In the genomic region with DNA sequence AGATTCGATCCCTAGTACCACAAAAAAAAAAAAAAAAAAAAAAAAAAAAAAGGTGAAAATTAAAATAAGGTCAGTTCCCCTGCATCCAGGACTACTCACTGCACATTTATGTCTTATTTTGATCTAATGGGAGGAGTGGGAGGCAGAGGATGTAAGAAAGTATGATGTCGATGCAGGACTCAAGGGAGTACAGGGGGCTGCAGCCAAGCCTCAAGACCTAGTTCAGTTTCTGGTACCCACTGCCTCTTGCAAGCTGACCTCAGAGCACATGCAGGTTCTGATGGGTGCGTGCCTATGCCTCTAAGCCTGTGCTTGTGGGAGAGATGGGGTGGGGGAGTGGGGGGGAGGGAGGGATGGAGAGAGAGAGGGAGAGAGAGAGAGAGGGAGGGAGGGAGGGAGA, we compare ENCODE assay signal across 23 mouse cellular contexts. TPM values are rescaled to one million over a fixed set of nuclear protein-coding genes. Genes with fewer than 3 reads are reported as not detected.
"Had no signal": no experiment of that assay in that cellular context is flagged by ENCODE, and none has a peak within 500 bp of the region (broad histone marks: within the 10 kb centered on the region; RNA-seq: fewer than 3 reads in every experiment).

No protein-coding gene starts in this region.

- ATAC-seq: liver, postnatal 0 days; lung, postnatal 0 days; midbrain, embryonic 16.5 days had no signal

- H3K27ac ChIP-seq: liver, embryonic 13.5 days; liver, embryonic 15.5 days; lung, embryonic 15.5 days; macrophage; neural tube, embryonic 12.5 days; stomach, embryonic 15.5 days; stomach, postnatal 0 days had no signal

- DNase-seq: liver, embryonic 13.5 days; liver, postnatal 0 days; lung, adult 2 months; lung, postnatal 14 days; lung, postnatal 36 days; midbrain, embryonic 14.5 days; right cerebral cortex, postnatal 14 days; thymus, adult 2 months; thymus, postnatal 25 days; thymus, postnatal 4 days had no signal

- H3K9me3 ChIP-seq: liver, embryonic 13.5 days; liver, embryonic 15.5 days; lung, embryonic 15.5 days; megakaryocyte, embryonic 14.5 days; neural tube, embryonic 12.5 days; stomach, embryonic 15.5 days had no signal

- H3K9ac ChIP-seq: liver, embryonic 13.5 days; liver, embryonic 15.5 days; liver, postnatal 0 days; lung, embryonic 15.5 days; neural tube, embryonic 12.5 days; stomach, embryonic 15.5 days had no signal

- H3K4me2 ChIP-seq: liver, embryonic 13.5 days; liver, embryonic 15.5 days; lung, embryonic 15.5 days; neural tube, embryonic 12.5 days; stomach, embryonic 15.5 days had no signal

- H3K4me3 ChIP-seq: liver, embryonic 13.5 days; liver, embryonic 15.5 days; lung, embryonic 15.5 days; megakaryocyte, embryonic 14.5 days; neural tube, embryonic 12.5 days; stomach, embryonic 15.5 days had no signal

- H3K36me3 ChIP-seq: liver, embryonic 13.5 days; liver, embryonic 15.5 days; lung, embryonic 15.5 days; neural tube, embryonic 12.5 days; stomach, embryonic 15.5 days had no signal

RNA-seq across cellular contexts. Expression of a gene that starts 1.7 kb away (rescaled TPM):
- total RNA-seq: megakaryocyte progenitor cell, adult 5-6 weeks; monocyte, adult 5-6 weeks; neutrophil, adult 5-6 weeks had no signal
- polyA plus RNA-seq: lung, adult 2 months; lung, postnatal 0 days; macrophage; neural tube, embryonic 14.5 days had no signal
